Mouse (Mus musculus) left cerebral cortex, postnatal 14 days (tissue): ENCODE data around the gene Arsj. TPM values are rescaled to one million over a fixed set of nuclear protein-coding genes. Genes with fewer than 3 reads are reported as not detected.

Experiments used
- DNase-seq, 2 experiments: peaks; one replicate each; pipeline ENCODE4 v3.0.0; 2021 to 2022; ENCODE audit warnings: low spot score in 2 of 2, mixed read lengths in 1 of 2
- intact Hi-C: fragments of 180-260 bp; cut with DNase I; formaldehyde crosslinking; loops from one replicate; pipeline ENCODE4 v1.15.1; 2025
- total RNA-seq, 2 experiments: library from RNA; stranded (reverse); gene quantifications; 2 replicates each; pipeline ENCODE4 v1.2.3; 2021

Arsj gene
- total RNA-seq, 2 experiments from 2014 or later = 1.4 to 1.8 TPM

- no peak for DNase-seq
- intact Hi-C loops = no loop called here
These were observed 34.6 kb downstream of the Arsj start for GRCm38 (mm10) chr3:126397985-126398630.

DNA sequence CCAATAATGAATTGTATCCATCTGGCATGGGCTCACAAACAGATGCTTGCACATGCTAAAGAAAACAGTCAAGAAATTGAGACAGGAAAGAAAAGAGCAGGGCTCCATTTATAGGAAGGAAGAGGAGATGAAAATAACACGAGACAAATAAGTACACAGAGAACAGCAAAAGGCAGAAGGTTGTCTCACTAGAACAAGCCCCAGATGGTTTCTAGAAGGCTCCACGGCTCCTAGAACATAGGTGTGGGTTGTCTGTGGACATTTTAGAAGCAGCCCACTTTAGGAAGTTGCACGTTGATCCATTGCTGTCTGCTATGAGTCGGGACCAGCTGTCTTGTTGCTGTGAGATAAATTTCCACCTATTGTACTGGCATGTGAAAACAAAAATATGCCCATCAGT, 37.2 kb downstream of the Arsj start:
- DNase-seq = peak; percentile 24 to 52
- intact Hi-C loops = loop anchor here (5.0 to 10.0 kb wide), 2 partner anchors 494 to 553 kb away; no protein-coding TSS in a partner anchor

DNA sequence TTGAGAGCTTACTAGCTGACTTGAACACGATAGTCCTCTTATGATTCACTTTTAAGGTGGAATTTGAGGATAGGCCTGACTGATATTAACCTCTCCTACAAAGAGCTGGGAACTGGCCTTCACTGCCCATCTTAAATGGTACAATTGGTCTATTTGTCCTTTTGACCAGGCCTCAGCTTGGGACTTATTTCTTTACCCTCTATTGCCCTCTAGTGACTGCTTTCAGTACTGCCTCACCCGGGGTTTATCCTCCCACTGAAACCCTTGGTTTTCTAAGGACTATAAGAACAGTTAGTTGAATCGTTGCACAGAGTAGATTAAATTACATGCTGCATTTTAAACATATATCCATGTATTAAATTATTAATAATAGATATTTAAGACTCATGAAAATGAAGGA, 39.4 kb downstream of the Arsj start:
- DNase-seq = peak; percentile 54 to 72
- intact Hi-C loops = loop anchor here (2.0 to 10.0 kb wide), 3 partner anchors 356 to 556 kb away; no protein-coding TSS in a partner anchor

GRCm38 (mm10) chr3:126404199-126404598, 40.7 kb downstream of the Arsj start:
- intact Hi-C loops = loop anchor here (5.0 to 10.0 kb wide), 2 partner anchors 491 to 557 kb away; no protein-coding TSS in a partner anchor
- DNase-seq = no peak

DNA sequence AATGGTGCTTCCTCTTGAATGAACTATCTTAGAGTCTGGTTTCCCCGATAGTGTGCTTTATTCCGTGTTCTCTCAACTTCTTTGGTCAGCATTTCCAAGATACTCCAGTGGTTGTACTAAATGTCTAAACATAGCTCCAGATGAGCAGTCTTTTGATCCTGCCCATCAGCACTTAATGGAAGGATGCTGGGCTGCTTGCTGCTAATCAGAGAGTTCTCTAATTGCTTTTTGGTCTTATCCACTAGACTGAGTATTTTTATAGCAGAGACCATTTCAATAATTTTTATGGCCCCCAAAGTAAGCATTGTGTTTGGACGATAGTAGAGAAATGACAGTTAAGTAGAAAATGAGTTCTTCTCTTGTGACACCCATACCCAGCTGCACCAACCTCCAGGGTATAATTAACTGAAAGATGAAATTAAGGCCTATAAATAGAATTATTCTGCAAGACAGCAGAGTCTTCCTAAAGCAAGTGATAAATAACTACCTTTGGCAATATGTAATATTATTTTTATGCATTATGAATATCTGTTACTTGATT, 67.1 kb downstream of the Arsj start:
- intact Hi-C loops = no loop called here
- DNase-seq = no peak

DNA sequence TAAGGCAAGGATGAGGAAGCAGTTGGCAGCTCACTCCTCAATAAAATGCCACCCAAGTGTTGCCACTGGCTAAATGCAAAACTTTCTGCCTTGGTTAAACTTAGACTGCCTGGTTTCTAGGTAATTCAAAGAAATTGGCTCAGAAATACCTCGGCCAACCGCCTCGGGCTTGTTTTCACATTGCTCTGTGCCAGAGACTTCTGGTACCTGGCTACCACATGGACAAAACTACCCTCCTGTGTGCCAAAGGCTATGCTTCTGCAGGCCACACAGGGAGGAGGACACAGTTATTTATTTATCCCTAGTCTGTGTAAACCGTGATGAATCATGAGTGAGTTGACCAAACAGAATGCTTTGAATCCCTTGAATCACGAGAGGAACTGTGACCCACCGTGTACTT, 75.8 kb downstream of the Arsj start:
- DNase-seq = no peak
- intact Hi-C loops = no loop called here

GRCm38 (mm10) chr3:126449058-126449457, 85.6 kb downstream of the Arsj start:
- DNase-seq = no peak
- intact Hi-C loops = no loop called here

GRCm38 (mm10) chr3:126449515-126449914, 86.0 kb downstream of the Arsj start:
- no peak for DNase-seq
- intact Hi-C loops = no loop called here

DNA sequence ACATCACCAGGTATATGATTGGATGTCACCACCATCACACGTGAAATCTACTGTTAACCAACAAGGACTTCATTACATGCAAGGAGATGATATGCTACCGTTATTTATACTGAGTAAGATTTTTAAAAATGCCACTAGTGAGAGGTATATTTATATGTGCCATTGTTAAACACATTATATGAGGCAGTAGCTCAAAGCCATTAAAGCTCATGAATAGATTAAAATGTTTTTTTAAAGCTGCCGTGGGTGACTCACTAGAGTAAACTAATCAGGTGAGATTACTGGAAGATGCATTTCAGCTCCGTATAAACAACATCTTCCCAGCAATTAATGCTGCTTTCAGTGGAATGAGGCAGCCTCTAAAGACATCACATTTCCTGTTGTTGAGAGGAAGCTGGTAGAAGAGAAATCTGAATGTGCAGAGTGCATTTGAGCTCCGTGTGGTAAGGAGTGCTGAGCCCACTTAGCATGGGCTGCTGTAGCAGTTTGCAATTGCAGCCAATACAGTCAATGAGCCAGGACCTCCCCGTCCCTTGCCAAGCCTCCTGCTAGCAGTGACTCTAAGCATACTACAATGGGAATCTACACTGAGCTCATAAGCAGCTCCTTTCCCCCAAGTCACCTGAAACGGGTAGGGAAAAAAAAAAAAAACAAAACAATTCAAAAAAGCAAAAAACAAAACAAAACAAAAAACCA, 92.5 kb downstream of the Arsj start:
- intact Hi-C loops = no loop called here
- DNase-seq = peak in 1 of 2 experiments; percentile 9

DNA sequence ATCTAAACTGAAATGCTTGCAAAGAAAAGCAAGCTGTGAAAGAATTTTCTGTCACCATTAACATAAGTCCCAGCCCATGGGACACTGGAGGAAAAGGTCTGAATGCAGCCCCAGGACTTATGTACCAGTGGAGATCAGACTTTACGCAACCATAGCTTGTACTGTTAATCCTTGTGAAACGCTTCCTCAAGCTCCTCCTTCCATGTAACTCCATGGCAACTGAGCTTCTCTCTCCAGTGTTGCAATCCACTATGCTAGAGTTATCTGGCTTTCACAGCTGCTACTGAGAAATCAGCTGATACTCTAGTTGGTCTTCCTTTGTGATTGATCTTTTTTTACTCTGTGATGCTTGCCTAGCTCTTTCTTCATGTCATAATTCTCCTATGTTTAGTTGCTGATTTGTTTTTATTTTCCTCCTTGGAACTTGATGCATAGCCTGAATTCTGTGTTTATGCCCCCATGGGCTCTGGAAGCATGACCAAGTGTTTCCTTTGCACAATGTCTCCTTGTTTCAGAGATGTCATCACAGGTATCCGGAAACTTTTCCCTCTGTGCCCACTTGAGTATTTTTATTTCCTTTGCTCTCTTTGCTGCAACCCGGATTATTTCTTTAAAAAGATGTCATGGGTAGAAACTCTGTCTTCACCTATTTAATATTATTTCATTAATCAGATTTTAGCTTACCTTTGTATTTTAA, 99.8 kb downstream of the Arsj start:
- peak in 1 of 2 experiments; percentile 46 for DNase-seq
- intact Hi-C loops = no loop called here

DNA sequence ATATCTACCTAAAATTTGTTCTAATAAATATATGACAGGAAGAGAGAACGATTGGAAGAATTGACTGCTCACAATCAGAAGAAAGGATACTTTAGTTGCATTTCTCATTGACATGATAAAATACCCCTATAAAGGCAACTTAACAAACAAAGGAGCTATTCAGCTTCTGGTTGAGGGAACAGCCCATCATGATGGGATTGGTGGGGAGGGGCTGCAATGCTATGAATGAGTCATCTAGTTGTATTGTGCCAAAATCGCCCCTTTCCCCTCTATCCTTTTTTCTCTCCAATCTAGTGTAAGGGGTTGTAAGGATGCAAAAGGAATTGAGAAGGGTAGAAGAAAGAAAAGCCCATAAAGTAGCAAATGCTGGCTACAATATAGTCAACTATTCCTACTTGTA, 100.8 kb downstream of the Arsj start:
- no peak for DNase-seq
- intact Hi-C loops = no loop called here

Other genes with a start within 250 kb of the Arsj start
- 100 to 1,000 TPM; 150 to 176 TPM for gene Camk2d, start 232.6 kb downstream of the Arsj start, total RNA-seq